Mouse (Mus musculus): ENCODE results near the gene Cat. TPM values are rescaled to one million over a fixed set of nuclear protein-coding genes. Genes with fewer than 3 reads are reported as not detected.

Cat gene
- total RNA-seq (2012; rRNA removed) (26.5 and 29.8 TPM in 2 replicates), total RNA-seq (2014; rRNA removed) (45.0 and 46.4 TPM in 2 replicates), polyA plus RNA-seq (2012; ENCODE audit: insufficient read length, low read depth) (80.5 and 84.7 TPM in 2 replicates)

DNA sequence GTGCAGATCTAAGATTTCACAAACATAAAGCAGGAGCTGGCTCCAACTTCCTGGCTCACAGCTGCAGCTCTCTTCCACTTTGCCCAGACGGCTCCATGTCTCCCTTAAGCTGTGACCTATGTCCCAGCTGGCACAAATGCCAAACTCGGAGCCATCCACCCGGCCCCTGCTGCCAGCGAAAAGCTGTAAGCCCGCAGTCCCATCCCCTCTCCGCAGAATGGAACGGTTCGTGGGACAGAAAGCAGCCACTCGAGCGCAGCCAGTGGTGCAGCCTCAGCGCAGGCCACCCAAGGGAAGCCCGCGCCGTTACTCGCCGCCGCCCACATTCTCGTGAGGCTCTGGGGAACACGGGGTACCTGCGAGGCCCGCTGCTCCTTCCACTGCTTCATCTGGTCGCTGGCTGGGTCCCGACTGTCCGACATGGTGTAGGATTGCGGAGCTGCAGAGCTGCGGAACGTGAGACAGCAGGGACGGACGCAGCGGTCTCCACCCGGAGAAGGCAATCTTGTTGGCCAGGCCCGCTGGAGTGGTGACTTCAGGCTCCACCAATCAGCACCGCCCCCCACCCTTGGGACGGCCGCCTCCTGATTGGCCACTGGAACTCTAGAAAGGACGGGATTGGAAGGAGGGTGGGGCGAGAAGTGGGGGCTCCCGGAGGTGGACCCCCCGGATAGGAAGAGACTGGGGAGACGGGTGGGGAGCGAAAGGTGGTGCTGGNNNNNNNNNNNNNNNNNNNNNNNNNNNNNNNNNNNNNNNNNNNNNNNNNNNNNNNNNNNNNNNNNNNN is at the start of gene Cat:
Gene Cat, minus strand, starts transcription at position 544 of the 785 bp plus-strand sequence.
- H3K36me3 ChIP-seq (replicated peaks in 1 of 2; ENCODE audit: control insufficient read depth in 1 of 2, insufficient read depth in 1 of 2, low read length in 1 of 2) = peaks cover 2 to 21% of the 10 kb centered on the region in 2 experiments

GRCm38 (mm10) chr2:103525596-103525995 is 40.6 kb upstream of the Cat start:
- in situ Hi-C loops (cut with MboI; ENCODE audit: low pct_ligation_motif_present, low pct_unique_long_range_greater_than_20kb, low sequenced_read_pairs) (no loop called here), dilution Hi-C loops (cut with MboI; ENCODE audit: extremely low pct_ligation_motif_present, extremely low pct_unique_long_range_greater_than_20kb, low sequenced_read_pairs) (no loop called here)
- no peaks in the 10 kb centered on the region for H3K79me2 ChIP-seq (replicated peaks; ENCODE audit: control insufficient read depth, extremely low read depth, insufficient read depth, poor library complexity, severe bottlenecking)
- no peak for TF ChIP-seq PAX5 (IDR thresholded peaks at IDR 0.05; ENCODE audit: low read length)
- TF ChIP-seq MAFK (IDR thresholded peaks at IDR 0.05; ENCODE audit: insufficient replicate concordance, low read length) = peak; percentile 90
- H3K9ac ChIP-seq (ENCODE audit: insufficient read depth, low read depth) = no peak overlapping the region
- no peaks in the 10 kb centered on the region for H3K4me1 ChIP-seq (ENCODE audit: control insufficient read depth in 1 of 2, insufficient read depth in 2 of 2)
- no peaks in the 10 kb centered on the region for H3K27me3 ChIP-seq (replicated peaks)
- H3K36me3 ChIP-seq (replicated peaks in 1 of 2; ENCODE audit: control insufficient read depth in 1 of 2, insufficient read depth in 1 of 2, low read length in 1 of 2) = no peaks in the 10 kb centered on the region
- no peak overlapping the region for H3K4me3 ChIP-seq (replicated peaks in 1 of 3; ENCODE audit: low read depth in 2 of 3, low read length in 2 of 3, poor library complexity in 1 of 3)
- no peaks in the 10 kb centered on the region for H3K9me3 ChIP-seq (replicated peaks; ENCODE audit: low read length)
- no peak overlapping the region for H3K27ac ChIP-seq (ENCODE audit: insufficient read depth, low read depth)
- no peak for DNase-seq (ENCODE audit: extremely low read depth)
- H3K4me2 ChIP-seq (ENCODE audit: insufficient read depth, low read depth, poor library complexity, severe bottlenecking) = no peak overlapping the region

More for the DNA sequence above, at the start of gene Cat:
- peak; percentile 92 for DNase-seq (ENCODE audit: extremely low read depth)
- in situ Hi-C loops (cut with MboI; ENCODE audit: low pct_ligation_motif_present, low pct_unique_long_range_greater_than_20kb, low sequenced_read_pairs) (no loop called here), dilution Hi-C loops (cut with MboI; ENCODE audit: extremely low pct_ligation_motif_present, extremely low pct_unique_long_range_greater_than_20kb, low sequenced_read_pairs) (no loop called here)
- H3K4me2 ChIP-seq (ENCODE audit: insufficient read depth, low read depth, poor library complexity, severe bottlenecking) = peak within 1 kb of the TSS; percentile 93
- TF ChIP-seq RCOR1 (conservative IDR thresholded peaks at IDR 0.05; ENCODE audit: low read depth, low read length) (no peak), ETS1 (conservative IDR thresholded peaks at IDR 0.05; ENCODE audit: low read depth, low read length) (no peak), NRF1 (IDR thresholded peaks at IDR 0.05; ENCODE audit: low read depth, low read length) (peak; percentile 35; the same call in 1 of the 2 replicates), POLR2A (IDR thresholded peaks at IDR 0.05; ENCODE audit: low read depth, low read length) (peak; percentile 97), ZMIZ1 (IDR thresholded peaks at IDR 0.05; ENCODE audit: low read depth, low read length) (peak; percentile 85; the same call in 1 of the 2 replicates), MEF2A (IDR thresholded peaks at IDR 0.05; ENCODE audit: borderline replicate concordance, low read depth, low read length) (no peak), POLR2AphosphoS2 (IDR thresholded peaks at IDR 0.05; ENCODE audit: low read depth, low read length) (peak; percentile 62; the same call in 1 of the 2 replicates), ZNF384 (IDR thresholded peaks at IDR 0.05; ENCODE audit: low read depth, low read length) (no peak), MAZ (IDR thresholded peaks at IDR 0.05; ENCODE audit: low read depth, low read length) (peak; percentile 95), TCF12 (IDR thresholded peaks at IDR 0.05; ENCODE audit: low read depth, low read length) (peak; percentile 61; the same call in 1 of the 2 replicates), UBTF (IDR thresholded peaks at IDR 0.05; ENCODE audit: low read depth, low read length) (no peak), SIN3A (IDR thresholded peaks at IDR 0.05; ENCODE audit: low read length) (peak; percentile 69), CHD2 (IDR thresholded peaks at IDR 0.05; ENCODE audit: low read length) (0 out of 2 replicates have a peak, but pooled peaks have one; percentile 38), MYC (IDR thresholded peaks at IDR 0.05; ENCODE audit: low read depth, low read length) (no peak), ELF1 (IDR thresholded peaks at IDR 0.05; ENCODE audit: low read depth, low read length) (peak; percentile 62), TBP (conservative IDR thresholded peaks at IDR 0.05; ENCODE audit: low read depth, low read length) (peak; percentile 79), NELFE (IDR thresholded peaks at IDR 0.05; ENCODE audit: low read depth, low read length) (peak; percentile 90), CHD1 (IDR thresholded peaks at IDR 0.05; ENCODE audit: low read depth, low read length) (peak; percentile 10; the same call in 1 of the 2 replicates), MXI1 (IDR thresholded peaks at IDR 0.05; ENCODE audit: low read depth, low read length) (peak; percentile 57; the same call in 1 of the 2 replicates), HCFC1 (IDR thresholded peaks at IDR 0.05; ENCODE audit: low read depth, low read length) (peak; percentile 40), BHLHE40 (IDR thresholded peaks at IDR 0.05; ENCODE audit: low read depth, low read length) (peak; percentile 50; the same call in 1 of the 2 replicates)
- H3K9ac ChIP-seq (ENCODE audit: insufficient read depth, low read depth) = peak within 1 kb of the TSS; percentile 74
- 0 out of 2 replicates have a peak, but pooled peaks cover 2% of the 10 kb centered on the region for H3K79me2 ChIP-seq (replicated peaks; ENCODE audit: control insufficient read depth, extremely low read depth, insufficient read depth, poor library complexity, severe bottlenecking)
- no peaks in the 10 kb centered on the region for H3K27me3 ChIP-seq (replicated peaks)
- H3K4me1 ChIP-seq (ENCODE audit: control insufficient read depth in 1 of 2, insufficient read depth in 2 of 2) = peaks cover 16 to 56% of the 10 kb centered on the region in 2 experiments
- peak within 1 kb of the TSS; percentile 36; the same call in 1 of the 2 replicates for H3K27ac ChIP-seq (ENCODE audit: insufficient read depth, low read depth)
- peak within 1 kb of the TSS; percentile 61 to 81 (median 77) for H3K4me3 ChIP-seq (replicated peaks in 1 of 3; ENCODE audit: low read depth in 2 of 3, low read length in 2 of 3, poor library complexity in 1 of 3)
- no peaks in the 10 kb centered on the region for H3K9me3 ChIP-seq (replicated peaks; ENCODE audit: low read length)
